Mouse (Mus musculus) hindbrain, embryonic 10.5 days (tissue): Measurements from ENCODE around the gene Coa4. TPM values are rescaled to one million over a fixed set of nuclear protein-coding genes. Genes with fewer than 3 reads are reported as not detected.

ENCODE experiments used
- DNase-seq: peaks from one replicate; pipeline ENCODE4 v3.0.0-alpha.2; 2017; ENCODE audit warnings: low spot score
- H3K27ac ChIP-seq: fragments of 300-500 bp; sonication (generic); 2 replicates; pipeline ENCODE4 v1.5.1; 2016; ENCODE audit warnings: mild to moderate bottlenecking, moderate library complexity
- H3K27me3 ChIP-seq: fragments of 300-500 bp; sonication (generic); 2 replicates; pipeline ENCODE4 v1.6.1; 2016; ENCODE audit warnings: mild to moderate bottlenecking; ENCODE audit not compliant: poor library complexity, insufficient read depth, severe bottlenecking
- H3K36me3 ChIP-seq: fragments of 300-500 bp; sonication (generic); 2 replicates; pipeline ENCODE4 v1.6.1; 2016; ENCODE audit warnings: mild to moderate bottlenecking, moderate library complexity
- H3K4me1 ChIP-seq: fragments of 300-500 bp; sonication (generic); replicated peaks from 2 replicates; pipeline ENCODE4 v1.6.1; 2016; ENCODE audit warnings: mild to moderate bottlenecking
- H3K4me3 ChIP-seq: fragments of 300-500 bp; sonication (generic); 2 replicates; pipeline ENCODE4 v1.5.1; 2016; ENCODE audit warnings: mild to moderate bottlenecking, moderate library complexity
- H3K9me3 ChIP-seq: fragments of 300-500 bp; sonication (generic); 2 replicates; pipeline ENCODE4 v1.6.1; 2016; ENCODE audit warnings: mild to moderate bottlenecking, moderate library complexity
- WGBS: fragments of 180-500 bp; shearing (Covaris S2); methylation state at CpG from one replicate; pipeline ENCODE4 v1.1.7; 2016; 5-methylcytosine and 5-hydroxymethylcytosine counted together
- polyA plus RNA-seq: library from polyadenylated mRNA; unstranded; fragments of >200 nt; fragmentation: Nextera tagmentation; extraction: Ambion mirVana; gene quantifications from 2 replicates; pipeline ENCODE4 v1.2.1, GENCODE M21; 2016

Gene Coa4
- polyA plus RNA-seq, 1 experiment from 2014 or later, result 23.3 TPM

DNA sequence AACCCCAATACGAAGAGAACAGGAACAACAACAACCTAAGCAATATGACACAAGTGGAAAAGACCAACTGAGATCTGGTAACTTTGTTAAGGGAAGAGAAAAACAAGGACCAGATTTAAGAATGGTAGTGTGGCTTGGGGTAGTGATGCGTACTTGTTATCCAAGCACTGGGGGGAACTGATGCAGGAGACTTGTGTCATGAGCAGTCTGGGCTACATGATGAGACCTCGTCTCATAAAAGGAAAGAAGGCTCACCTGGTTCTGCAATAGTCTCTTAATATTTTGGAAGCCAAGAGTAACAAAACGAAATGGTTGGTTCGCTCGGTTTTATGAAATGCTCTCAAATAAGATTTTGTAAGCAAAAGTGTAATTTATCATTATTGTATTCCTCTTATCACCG is 45.4 kb downstream of the Coa4 start:
- H3K27ac ChIP-seq, result peak overlapping the region; percentile 95
- DNase-seq, result no peak
- WGBS, result 42% methylated on average over 7 of the region's 7 CpGs
- H3K36me3 ChIP-seq, result no peaks in the 10 kb centered on the region
- H3K4me3 ChIP-seq, result peak overlapping the region; percentile 64
- no peaks in the 10 kb centered on the region for H3K27me3 ChIP-seq
- H3K9me3 ChIP-seq, result no peaks in the 10 kb centered on the region
- peaks cover 6% of the 10 kb centered on the region for H3K4me1 ChIP-seq

GRCm38 (mm10) chr7:100582727-100583236 is 45.9 kb downstream of the Coa4 start:
- H3K9me3 ChIP-seq, result no peaks in the 10 kb centered on the region
- peak; percentile 89 for DNase-seq
- H3K27me3 ChIP-seq, result no peaks in the 10 kb centered on the region
- H3K36me3 ChIP-seq, result no peaks in the 10 kb centered on the region
- WGBS, result under 1% methylated on average over 31 of the region's 31 CpGs
- H3K4me3 ChIP-seq, result peak overlapping the region; percentile 64
- H3K27ac ChIP-seq, result peak overlapping the region; percentile 95
- H3K4me1 ChIP-seq, result peaks cover 6% of the 10 kb centered on the region

DNA sequence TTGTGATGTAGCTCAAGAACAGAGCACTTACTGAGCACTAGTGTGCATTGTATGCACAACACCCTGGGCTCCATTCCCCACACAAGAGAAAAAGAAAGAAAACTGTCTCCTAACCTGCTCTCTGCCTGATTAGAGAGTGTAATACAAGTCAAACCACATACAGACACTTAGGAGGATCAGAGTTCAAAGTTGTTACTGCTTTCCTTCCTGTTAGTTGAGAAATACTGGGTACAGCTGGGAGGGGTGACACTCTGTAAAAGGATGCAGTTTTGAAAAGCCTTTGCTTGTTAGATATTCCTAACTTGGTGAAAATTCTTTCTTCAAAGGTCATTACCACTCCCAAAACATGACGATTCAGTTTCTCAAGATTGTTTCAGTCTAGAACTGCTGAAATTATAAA is 52.9 kb downstream of the Coa4 start:
- no peaks in the 10 kb centered on the region; the same call in 1 of the 2 replicates for H3K4me1 ChIP-seq
- WGBS, result 83% methylated on average over 1 of the region's 1 CpGs
- H3K27ac ChIP-seq, result no peak overlapping the region
- H3K9me3 ChIP-seq, result no peaks in the 10 kb centered on the region
- no peak for DNase-seq
- H3K36me3 ChIP-seq, result no peaks in the 10 kb centered on the region
- no peaks in the 10 kb centered on the region for H3K27me3 ChIP-seq
- H3K4me3 ChIP-seq, result no peak overlapping the region

Other genes with a start within 250 kb of the Coa4 start
- 33.5 and 34.7 TPM in 2 replicates for gene C2cd3, start 164.8 kb upstream of the Coa4 start, polyA plus RNA-seq
- 104 and 118 TPM in 2 replicates for gene Ppme1, start 164.8 kb upstream of the Coa4 start, polyA plus RNA-seq
- 0.09 TPM in 1 of 2 replicates, not detected in the other for gene Ucp3, start 64.1 kb upstream of the Coa4 start, polyA plus RNA-seq
- gene Ucp2, start 43.7 kb upstream of the Coa4 start, polyA plus RNA-seq, result 122 and 123 TPM in 2 replicates
- gene Dnajb13, start 22.1 kb upstream of the Coa4 start, polyA plus RNA-seq, result 1.9 and 9.2 TPM in 2 replicates
- 111 and 117 TPM in 2 replicates for gene Rab6a, start 70.3 kb downstream of the Coa4 start, polyA plus RNA-seq
- gene Mrpl48, start 71.2 kb downstream of the Coa4 start, polyA plus RNA-seq, result 57.9 and 66.6 TPM in 2 replicates
- 4.3 and 10.7 TPM in 2 replicates for gene Plekhb1, start 125.3 kb downstream of the Coa4 start, polyA plus RNA-seq
- gene Fam168a, start 169.6 kb downstream of the Coa4 start, polyA plus RNA-seq, result 30.2 and 47.4 TPM in 2 replicates